Mouse (Mus musculus) central nervous system, embryonic 14 days (tissue): ENCODE measurements around the gene Uqcc3. TPM values are rescaled to one million over a fixed set of nuclear protein-coding genes. Genes with fewer than 3 reads are reported as not detected.

Experiments
- polyA plus RNA-seq: library from polyadenylated mRNA; depleted of rRNA; stranded (reverse); fragments of >200 nt; gene quantifications from 2 replicates; pipeline ENCODE4 v1.2.3, GENCODE M21; 2012; rRNA removed

The Uqcc3 gene
- polyA plus RNA-seq: 51.3 and 57.6 TPM in 2 replicates

DNA sequence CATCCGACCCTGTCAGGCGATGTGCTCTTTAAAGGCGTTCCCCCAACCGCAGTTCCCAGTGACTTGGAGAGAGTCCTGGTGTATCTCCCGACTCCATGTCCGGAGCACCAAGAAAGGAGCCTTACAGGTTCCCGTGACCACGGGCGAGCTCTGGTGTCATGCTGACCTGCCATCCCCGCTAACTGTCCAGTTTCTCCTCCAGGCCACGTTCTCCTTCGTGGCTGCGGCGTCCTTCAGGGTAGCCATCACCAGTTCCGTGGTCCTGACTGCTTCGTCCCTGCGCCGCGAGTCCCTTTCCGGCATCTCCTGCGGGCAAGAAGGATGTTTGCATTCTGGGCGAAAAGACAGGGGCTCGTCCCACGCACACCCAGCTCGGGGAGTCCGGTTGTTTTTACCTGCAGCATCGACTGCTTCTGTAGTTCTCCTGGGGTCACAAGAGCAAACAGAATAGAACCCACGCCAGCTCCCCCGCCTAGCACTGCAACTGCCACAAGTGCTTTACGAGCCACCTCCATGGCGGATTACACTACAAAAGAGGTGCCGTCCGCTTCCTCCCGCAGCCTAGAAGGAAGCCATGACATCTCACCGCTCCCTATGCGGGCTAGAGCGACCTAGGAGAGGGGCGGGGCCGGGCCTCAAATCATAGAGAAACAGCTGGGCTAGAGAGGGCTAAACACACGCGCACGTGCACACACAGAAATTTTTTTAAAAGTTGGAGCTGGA is at the start of gene Uqcc3:
Uqcc3 (minus strand) TSS at position 613 of the 723 bp plus-strand sequence.

DNA sequence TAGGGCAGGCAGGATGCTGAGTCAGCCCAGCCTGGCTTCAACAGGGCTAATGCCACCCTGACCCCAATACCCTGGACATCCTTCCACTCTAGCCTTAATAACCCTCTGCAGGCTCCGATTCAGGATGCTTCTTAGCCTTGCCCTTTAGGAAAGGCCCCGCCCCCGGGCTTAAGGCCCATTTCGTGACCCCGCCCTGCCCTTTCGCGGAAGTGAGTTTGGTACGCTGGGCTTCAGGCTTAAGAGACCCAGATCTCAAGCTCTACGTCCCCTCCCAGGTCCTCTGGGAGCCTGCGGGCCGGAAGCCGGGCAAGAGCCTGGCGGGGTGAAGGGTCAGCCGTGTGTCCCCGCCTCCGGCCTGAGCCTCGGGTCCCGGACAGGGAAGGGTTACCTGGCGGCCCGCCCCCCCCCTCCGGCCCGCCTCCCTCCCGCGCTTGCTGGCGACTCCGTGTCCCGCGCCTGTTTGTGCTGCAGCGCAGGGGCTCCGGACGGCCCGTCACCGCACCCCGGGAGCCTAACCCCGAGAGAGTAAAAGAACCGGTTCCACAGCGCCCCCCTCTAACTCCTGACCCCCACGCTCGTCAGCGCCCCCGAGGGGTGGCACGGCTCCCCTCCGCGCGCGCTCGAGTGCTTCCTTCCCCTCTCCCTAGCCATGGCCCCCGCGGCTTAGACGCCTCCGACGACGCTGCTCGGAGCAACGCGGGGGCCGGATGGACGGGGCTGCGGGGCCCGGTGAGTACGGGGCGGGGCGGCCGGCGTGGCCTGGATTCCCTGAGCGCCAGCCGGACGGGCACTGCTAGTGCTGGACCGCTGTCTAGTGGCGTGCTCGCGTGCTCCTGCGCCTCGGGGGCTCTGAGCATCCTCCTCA is 48.7 kb upstream of the Uqcc3 start, which contains the start of the genes Rom1 and Eml3:
Rom1 (minus strand) TSS at position 133 of the 865 bp plus-strand sequence.
Eml3 (plus strand) TSS at position 329 of the 865 bp plus-strand sequence.

DNA sequence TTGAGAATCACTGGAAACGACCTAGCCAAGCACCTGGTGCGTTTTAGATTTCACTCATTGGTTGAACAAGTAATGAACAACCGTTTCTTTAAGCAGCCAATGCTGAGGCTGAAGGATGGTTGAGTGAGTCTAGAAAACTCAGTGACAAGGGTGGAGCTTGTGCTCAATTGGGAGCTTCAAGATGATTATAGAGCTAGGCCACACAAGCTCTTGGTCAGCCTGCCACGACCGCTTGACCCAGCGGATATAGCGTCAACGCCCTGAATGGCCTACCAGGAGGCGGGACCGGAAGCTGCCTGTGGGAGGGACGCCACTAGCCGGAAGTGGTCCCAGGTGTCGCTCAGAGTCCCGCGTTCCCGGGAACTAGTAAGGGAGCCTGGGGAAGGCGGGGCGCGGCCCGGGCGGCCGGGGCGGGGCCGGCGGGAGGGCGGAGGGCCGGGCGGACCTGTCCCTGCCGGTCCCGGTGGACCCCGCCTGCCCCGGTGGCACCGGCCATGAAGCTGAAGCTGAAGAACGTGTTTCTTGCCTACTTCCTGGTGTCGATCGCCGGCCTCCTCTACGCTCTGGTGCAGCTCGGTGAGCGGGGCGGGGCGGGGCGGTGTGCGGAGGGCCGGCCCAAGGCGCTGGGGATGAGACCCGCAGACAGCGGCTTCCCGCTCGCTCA is 39.5 kb upstream of the Uqcc3 start, which contains the start of gene B3gat3:
B3gat3 (plus strand) TSS at position 302 of the 664 bp plus-strand sequence.

DNA sequence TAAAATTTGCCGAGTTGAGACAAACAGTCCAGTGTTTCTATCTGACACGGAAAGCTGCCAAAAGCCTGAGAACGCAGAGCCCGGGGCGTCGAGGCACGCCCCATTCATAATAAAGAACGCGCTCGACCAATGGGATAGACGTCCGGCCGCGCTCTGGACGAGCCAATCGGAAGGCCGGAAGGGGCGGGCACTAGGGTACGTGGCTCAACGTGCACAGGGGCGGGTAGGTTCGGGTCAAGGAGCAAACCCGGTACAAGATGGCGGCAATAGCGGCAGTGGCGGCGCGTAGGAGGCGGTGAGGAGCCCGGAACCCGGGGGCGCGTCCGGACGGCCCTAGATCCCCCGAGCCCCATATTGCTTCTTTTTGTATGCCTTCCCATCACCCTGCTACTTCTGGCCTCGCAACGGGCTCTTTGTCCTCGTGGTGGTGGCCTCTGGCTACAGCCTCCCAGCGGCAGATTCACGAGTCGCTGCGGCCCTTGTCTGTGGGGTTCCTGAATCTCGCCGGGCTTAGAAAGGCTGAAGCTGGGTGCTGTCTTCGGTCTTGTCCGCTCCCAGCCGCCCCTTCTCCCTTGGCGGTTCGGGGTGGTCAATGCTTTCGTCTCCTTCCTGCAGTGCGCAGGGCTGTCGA is 17.3 kb upstream of the Uqcc3 start, which contains the start of gene Ganab:
Ganab (plus strand) TSS at position 207 of the 631 bp plus-strand sequence.

DNA sequence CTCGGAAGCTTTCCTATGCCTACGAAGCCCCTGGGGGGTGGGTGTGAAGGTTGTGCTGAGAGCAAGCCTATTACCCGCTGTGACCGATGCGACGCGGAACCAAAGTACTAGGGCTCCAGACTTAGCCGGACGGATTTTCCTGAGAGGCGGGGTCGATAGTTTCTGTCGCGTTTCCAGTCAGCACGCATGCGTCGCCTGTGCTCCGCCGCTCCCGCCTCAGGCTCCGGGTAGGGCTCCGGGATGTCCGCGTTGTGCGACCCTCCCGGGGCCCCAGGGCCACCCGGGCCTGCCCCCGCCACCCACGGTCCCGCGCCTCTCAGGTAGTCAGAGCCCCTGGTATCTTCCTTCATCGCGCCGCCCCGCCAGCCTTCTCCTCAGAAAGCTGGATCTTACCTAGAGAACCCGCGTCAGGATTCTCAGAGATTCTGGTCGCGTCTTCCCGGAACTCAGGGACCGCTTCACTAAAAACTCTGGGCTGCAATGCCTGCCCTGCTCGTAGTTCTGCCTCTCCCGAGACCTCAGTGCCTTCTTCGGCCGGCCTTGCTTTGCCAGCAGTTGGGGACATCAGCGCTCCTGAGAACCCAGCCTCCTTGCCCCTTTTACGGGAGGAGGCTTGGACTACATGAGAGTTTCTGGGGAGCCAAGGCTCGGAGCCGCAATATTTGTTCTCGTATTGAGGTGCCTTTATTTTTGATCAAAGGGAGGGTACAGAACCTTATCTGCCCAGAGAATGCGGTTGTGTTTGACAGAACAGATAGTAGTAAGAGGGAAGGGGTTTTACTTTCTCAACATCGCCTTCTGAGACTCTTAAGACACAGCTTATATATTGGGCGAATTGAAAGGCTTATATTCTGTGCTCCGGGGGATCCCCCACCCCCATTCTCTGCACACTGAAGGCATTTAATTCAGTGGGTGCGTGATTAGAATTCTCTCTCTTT is 12.4 kb upstream of the Uqcc3 start, which contains the start of gene Ints5:
Ints5 (plus strand) TSS at position 177 of the 938 bp plus-strand sequence.

DNA sequence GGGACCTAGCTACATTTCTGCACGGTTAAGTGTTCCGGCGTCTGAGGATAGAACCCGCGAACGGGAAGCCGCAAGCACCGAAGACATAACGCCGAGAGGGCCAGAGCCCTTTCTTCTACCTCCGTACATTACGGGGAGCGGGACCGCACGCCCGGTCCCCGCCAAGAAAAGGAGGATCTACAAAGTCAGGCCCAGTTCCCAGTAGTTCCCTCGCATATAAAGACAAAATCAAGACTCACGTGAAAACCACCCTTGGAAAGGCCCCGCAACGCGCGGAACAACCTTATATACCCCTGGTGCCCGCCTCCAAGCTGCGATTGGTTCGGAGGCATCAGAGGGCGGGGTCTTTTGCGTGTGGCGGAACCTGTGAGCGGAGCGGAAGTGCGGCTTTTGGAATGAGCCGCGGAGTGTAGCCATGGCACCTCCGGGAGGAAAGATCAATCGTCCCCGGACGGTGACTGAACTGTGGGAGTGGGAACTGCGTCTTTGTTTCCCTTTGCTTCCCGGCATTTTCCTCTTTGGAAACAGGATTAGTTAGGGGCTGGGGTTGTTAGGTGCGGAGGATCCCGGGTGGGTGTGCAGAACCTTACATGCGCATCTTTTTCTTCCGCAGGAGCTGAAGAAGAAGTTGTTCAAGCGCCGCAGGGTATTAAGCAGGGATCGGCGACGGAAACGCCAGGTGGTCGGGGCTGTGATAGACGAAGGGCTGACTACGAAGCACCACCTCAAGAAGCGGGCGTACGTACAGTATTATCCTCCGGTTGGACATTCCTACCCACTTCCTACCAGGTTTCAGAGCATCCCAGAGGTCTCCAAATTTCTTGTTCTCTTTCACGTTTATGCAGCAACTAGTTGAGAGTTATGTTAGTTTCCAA is 8.0 kb upstream of the Uqcc3 start, which contains the start of the genes 1810009A15Rik and Gm49416:
1810009A15Rik (plus strand) TSS at position 343 of the 875 bp plus-strand sequence.
Gm49416 (plus strand) TSS at position 416 of the 875 bp plus-strand sequence.

DNA sequence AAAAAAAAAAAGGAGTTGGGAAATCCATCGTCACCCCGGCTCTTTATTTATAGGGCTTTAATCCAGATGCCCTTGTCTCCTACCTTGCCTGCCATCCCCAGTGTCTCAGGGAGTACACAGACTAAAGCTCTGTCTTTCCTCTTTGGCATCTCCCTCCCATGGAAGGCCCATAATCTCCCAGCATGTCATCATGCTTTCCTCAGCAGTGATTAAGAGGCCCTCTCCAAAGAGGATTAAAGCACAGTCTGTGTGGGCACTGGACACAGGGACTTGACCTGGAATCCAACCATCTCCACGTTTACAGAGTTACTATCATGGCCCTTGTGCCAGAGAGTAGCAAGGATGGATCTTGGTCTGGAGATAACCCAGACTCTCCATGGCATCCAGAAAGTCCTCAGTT is 2.9 kb upstream of the Uqcc3 start, which contains the start of the genes Lbhd1 and Gm49403:
Lbhd1 (plus strand) TSS at position 117 of the 400 bp plus-strand sequence.
Gm49403 (plus strand) TSS at position 315 of the 400 bp plus-strand sequence.

DNA sequence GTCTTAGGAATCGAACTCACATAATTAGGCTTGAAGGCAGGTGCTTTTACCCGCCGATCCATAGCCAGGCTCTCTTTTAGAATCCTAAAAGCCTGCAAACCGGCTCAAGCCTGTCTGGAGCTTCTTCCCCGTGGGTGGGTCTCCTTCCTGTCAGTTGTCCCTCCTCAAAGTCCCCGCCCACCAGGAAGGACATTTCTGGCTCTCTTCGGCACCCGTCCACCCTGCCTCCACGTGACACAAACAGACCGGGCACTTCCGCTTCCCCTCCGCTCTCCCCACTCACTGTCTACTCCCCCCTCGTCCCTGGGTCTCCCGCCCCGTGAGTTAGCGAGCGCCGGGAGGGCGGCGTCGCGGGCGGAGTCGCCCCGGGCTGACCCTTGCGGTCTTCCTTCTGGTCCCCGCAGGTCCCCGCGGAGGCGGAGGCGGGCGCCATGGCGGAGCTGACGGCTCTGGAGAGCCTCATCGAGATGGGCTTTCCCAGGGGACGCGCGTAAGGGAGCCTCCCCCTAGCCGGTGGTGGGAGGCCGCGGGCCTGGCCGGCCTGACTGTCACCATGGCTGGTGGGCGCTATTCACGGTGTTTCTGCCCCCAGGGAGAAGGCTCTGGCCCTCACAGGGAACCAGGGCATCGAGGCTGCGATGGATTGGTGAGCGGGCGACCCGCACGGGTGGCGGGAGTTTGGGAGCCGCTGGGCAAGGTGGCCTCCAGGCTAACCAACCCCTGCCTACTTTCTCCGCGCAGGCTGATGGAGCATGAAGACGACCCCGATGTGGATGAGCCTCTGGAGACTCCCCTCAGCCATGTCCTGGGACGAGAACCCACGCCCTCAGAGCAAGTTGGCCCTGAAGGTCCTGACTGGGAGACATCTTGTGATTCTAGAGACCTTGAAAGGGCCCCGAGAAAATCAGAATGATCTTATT is 9.2 kb downstream of the Uqcc3 start, which contains the start of gene Ubxn1:
Ubxn1 (plus strand) TSS at position 230 of the 920 bp plus-strand sequence.

DNA sequence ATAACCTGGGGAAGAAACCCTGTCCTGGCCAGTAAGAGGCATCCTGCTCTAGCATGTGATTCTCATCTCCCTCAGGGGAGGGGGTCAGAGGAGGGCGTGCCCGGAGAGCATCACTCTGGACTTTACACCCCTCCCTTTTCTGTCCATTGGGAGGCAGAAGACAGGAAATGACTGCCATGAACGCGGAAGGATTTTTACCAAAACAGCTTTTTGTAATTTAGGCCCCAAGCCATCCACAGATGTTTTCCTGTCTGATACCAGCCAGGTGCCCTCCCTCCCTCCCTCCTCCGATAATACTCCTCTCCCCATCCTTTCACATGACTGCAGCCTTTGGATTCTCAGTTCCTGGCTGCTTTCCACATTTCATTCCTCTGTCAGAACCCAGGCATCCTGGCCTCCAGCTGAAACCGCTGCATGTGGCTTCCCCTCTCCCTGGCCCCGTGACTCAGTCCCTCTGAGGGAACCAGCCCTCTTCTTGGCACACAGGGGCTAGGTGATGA is 30.3 kb downstream of the Uqcc3 start, which contains the start of gene Lrrn4cl:
Lrrn4cl (plus strand) TSS at position 367 of the 500 bp plus-strand sequence.

DNA sequence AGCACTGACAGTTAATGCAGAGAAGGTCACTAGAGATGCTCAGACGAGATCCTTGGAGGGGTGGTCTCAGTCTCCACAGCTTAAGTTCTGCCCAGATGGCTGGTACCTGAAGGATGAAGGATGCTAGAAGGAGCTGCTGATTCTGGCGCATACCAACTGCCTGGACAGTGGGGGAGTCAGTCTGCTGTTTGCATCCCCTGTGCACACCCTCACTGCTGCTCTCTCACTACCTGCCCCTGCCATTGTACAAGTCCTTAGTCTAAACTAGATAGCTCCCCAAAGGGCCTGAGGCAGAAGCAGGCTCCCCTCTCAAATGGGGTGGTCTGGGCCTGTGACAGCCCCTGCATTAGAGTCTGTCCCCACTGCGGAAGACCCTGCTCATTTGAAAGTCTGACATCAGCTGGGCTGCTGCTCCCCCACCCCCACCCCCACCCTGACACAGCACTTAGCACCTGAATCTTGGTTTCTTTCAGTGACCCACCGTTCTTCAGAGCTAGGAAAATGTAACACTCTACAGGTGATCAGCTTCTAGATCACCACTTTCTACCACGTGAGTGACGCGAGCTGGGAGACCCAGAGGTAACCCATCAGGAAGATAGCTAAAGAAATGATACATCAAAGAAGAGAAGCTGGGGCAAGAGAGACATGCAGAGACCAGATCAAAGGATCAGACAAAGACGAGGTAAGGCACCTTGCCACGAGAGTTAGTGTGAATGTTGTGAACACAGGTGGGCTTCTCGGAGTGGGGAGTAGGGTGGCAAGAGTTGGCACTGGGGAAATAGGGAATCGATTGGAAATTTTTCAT is 41.4 kb downstream of the Uqcc3 start, which contains the start of gene Gng3:
Gng3 (minus strand) TSS at position 92 of the 805 bp plus-strand sequence.

DNA sequence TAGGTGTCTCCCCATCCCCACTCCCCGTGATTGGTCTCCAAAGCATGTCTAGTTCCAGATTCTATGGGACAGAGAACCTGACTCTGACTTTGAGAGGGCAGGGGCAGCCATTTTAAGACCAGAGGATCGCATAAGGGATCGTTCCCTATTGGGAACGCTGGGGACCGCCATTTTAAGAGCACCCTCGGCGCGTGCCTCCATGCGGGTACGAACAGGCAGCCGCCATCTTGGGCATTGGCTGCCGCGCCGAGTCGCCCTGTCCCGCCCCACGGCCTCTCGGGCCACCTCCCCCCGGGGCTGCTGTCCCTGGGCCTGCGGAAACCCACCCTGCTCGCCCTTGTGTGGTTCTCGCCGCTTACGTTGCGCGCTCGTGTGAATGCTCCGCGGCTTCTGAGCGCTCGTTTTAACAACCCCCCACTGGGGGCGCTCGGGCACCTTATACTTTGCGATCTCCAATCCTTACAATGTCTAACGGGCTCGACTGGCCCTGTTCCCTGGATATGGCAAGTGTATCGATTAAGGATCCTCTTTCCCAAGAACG is 43.4 kb downstream of the Uqcc3 start, which contains the start of gene Bscl2:
Bscl2 (plus strand) TSS at position 217 of the 541 bp plus-strand sequence.

Other genes starting within 250 kb of the Uqcc3 start
- 1.2 and 1.8 TPM in 2 replicates for gene Chrm1, start 217.1 kb downstream of the Uqcc3 start, polyA plus RNA-seq
- gene Slc3a2, start 157.6 kb downstream of the Uqcc3 start, polyA plus RNA-seq: 139 and 144 TPM in 2 replicates
- gene Wdr74, start 145.1 kb downstream of the Uqcc3 start, polyA plus RNA-seq: 63.8 and 65.5 TPM in 2 replicates
- gene 1700092M07Rik, start 140.2 kb downstream of the Uqcc3 start, polyA plus RNA-seq: 2.2 and 3.8 TPM in 2 replicates
- 128 and 133 TPM in 2 replicates for gene Stx5a, start 139.5 kb downstream of the Uqcc3 start, polyA plus RNA-seq
- gene Nxf1, start 123.8 kb downstream of the Uqcc3 start, polyA plus RNA-seq: 237 and 239 TPM in 2 replicates
- gene Tmem223, start 109.9 kb downstream of the Uqcc3 start, polyA plus RNA-seq: 238 and 255 TPM in 2 replicates
- 27.4 and 32.0 TPM in 2 replicates for gene Tmem179b, start 106.5 kb downstream of the Uqcc3 start, polyA plus RNA-seq
- gene Taf6l, start 94.5 kb downstream of the Uqcc3 start, polyA plus RNA-seq: 26.2 TPM in 2 replicates
- 141 and 149 TPM in 2 replicates for gene Polr2g, start 82.3 kb downstream of the Uqcc3 start, polyA plus RNA-seq
- gene Zbtb3, start 78.4 kb downstream of the Uqcc3 start, polyA plus RNA-seq: 5.2 and 5.8 TPM in 2 replicates
- gene Ttc9c, start 61.6 kb downstream of the Uqcc3 start, polyA plus RNA-seq: 50.1 and 61.9 TPM in 2 replicates
- gene Hnrnpul2, start 60.9 kb downstream of the Uqcc3 start, polyA plus RNA-seq: 92.1 and 94.3 TPM in 2 replicates
- 0.57 and 1.3 TPM in 2 replicates for gene AC129217.1, start 51.1 kb downstream of the Uqcc3 start, polyA plus RNA-seq
- gene Bscl2, start 43.5 kb downstream of the Uqcc3 start, polyA plus RNA-seq: 78.4 and 83.2 TPM in 2 replicates
- gene Gng3, start 41.7 kb downstream of the Uqcc3 start, polyA plus RNA-seq: 190 TPM in 2 replicates
- 0.85 and 0.94 TPM in 2 replicates for gene Lrrn4cl, start 30.2 kb downstream of the Uqcc3 start, polyA plus RNA-seq
- gene Ubxn1, start 9.4 kb downstream of the Uqcc3 start, polyA plus RNA-seq: 136 and 140 TPM in 2 replicates
- 4.9 and 6.7 TPM in 2 replicates for gene Lbhd1, start 2.8 kb upstream of the Uqcc3 start, polyA plus RNA-seq
- gene Gm49403, start 3.0 kb upstream of the Uqcc3 start, polyA plus RNA-seq: not detected in 2 replicates
- 67.3 and 81.7 TPM in 2 replicates for gene 1810009A15Rik, start 7.9 kb upstream of the Uqcc3 start, polyA plus RNA-seq
- gene Gm49416, start 8.0 kb upstream of the Uqcc3 start, polyA plus RNA-seq: 0.18 and 1.1 TPM in 2 replicates
- 28.9 and 29.0 TPM in 2 replicates for gene Ints5, start 12.1 kb upstream of the Uqcc3 start, polyA plus RNA-seq
- gene Ganab, start 17.1 kb upstream of the Uqcc3 start, polyA plus RNA-seq: 157 and 161 TPM in 2 replicates
- gene B3gat3, start 39.5 kb upstream of the Uqcc3 start, polyA plus RNA-seq: 146 and 151 TPM in 2 replicates
- gene Rom1, start 48.4 kb upstream of the Uqcc3 start, polyA plus RNA-seq: 2.0 and 3.3 TPM in 2 replicates
- 18.3 and 26.1 TPM in 2 replicates for gene Eml3, start 48.6 kb upstream of the Uqcc3 start, polyA plus RNA-seq
- 62.2 and 65.0 TPM in 2 replicates for gene Mta2, start 61.0 kb upstream of the Uqcc3 start, polyA plus RNA-seq
- gene Tut1, start 72.9 kb upstream of the Uqcc3 start, polyA plus RNA-seq: 26.1 and 29.3 TPM in 2 replicates
- 429 and 446 TPM in 2 replicates for gene Eef1g, start 86.1 kb upstream of the Uqcc3 start, polyA plus RNA-seq
- 3.8 and 8.4 TPM in 2 replicates for gene Ahnak, start 108.4 kb upstream of the Uqcc3 start, polyA plus RNA-seq
- not detected in 2 replicates for gene Scgb1a1, start 207.0 kb upstream of the Uqcc3 start, polyA plus RNA-seq